Mouse (Mus musculus) kidney, adult 2 months (tissue): ENCODE results near the gene Pcsk5.

ENCODE experiments used
- CTCF ChIP-seq: fragments of 200-500 bp; conservative IDR thresholded peaks from 2 replicates; pipeline ENCODE4 v1.5.1; 2011; ENCODE audit warnings: low read depth, mild to moderate bottlenecking, control low read depth, low read length, moderate library complexity, mixed read lengths; ENCODE audit not compliant: insufficient read depth, insufficient read length
- POLR2A ChIP-seq: fragments of 200-500 bp; IDR thresholded peaks from one replicate; pipeline ENCODE4 v1.6.1; 2011; ENCODE audit warnings: low read depth, low read length, control low read depth

- TF ChIP-seq POLR2A (no peak), CTCF (no peak)
These were observed 266.5 kb downstream of the Pcsk5 start for GRCm38 (mm10) chr19:17570936-17571335.
